Mouse (Mus musculus) central nervous system, embryonic 18 days (tissue): ENCODE results near the gene Phf14. TPM values are rescaled to one million over a fixed set of nuclear protein-coding genes. Genes with fewer than 3 reads are reported as not detected.

ENCODE experiments used
- polyA plus RNA-seq: library from polyadenylated mRNA; depleted of rRNA; stranded (reverse); fragments of >200 nt; gene quantifications from 2 replicates; pipeline ENCODE4 v1.2.3, GENCODE M21; 2012; rRNA removed

Phf14 gene
- 78.1 and 86.9 TPM in 2 replicates for polyA plus RNA-seq

DNA sequence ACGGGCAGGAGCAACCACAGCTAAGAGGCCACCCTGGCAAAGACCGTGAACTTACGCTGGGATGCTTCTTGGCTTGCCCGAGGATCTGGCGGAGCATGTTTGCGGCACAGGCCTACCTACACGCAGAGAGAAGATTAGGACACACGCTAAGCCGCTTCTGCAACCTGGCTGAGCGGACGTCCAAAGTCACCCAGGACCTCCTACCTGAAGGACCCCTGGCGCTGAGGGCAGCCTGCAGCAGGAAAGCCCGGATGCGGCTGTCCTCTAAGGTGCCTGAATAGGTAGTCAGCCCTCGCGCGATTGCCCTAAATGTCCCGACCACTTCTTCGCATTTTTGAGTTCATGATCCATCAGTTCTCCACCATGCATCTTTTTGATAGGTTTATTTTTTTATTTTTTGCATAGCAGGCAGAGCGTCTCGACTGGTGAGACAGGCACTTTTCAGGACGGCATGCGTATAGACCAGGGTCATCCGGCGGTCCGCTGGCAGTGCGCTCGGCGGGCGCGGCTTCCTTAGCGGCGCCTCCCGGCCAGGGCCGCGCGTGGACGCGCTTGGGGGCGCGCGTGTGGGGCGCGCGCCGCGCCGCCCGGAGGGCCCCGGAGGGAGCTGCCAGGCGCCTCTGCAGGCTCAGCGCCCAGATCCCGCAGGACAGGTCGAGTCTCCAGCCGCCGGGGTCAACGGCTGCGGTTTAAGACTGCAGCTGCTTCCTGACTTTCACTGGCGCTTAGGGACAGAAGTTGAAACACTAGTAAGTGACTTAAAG is at the start of gene Phf14, which contains the start of gene Ndufa4:
Phf14 (plus strand) TSS at position 541 of the 764 bp plus-strand sequence.
Ndufa4 (minus strand) TSS at position 229 of the 764 bp plus-strand sequence.

Other genes starting within 250 kb of the Phf14 start
- 822 and 944 TPM in 2 replicates for gene Ndufa4, start 312 bp upstream of the Phf14 start, polyA plus RNA-seq